Mouse (Mus musculus) spleen, postnatal 14 days (tissue): ENCODE data around the gene Gopc.

Source experiments
- DNase-seq, 2 experiments: peaks; one replicate each; pipeline ENCODE4 v3.0.0; 2021 to 2022; ENCODE audit warnings: low spot score in 2 of 2

The Gopc gene

DNA sequence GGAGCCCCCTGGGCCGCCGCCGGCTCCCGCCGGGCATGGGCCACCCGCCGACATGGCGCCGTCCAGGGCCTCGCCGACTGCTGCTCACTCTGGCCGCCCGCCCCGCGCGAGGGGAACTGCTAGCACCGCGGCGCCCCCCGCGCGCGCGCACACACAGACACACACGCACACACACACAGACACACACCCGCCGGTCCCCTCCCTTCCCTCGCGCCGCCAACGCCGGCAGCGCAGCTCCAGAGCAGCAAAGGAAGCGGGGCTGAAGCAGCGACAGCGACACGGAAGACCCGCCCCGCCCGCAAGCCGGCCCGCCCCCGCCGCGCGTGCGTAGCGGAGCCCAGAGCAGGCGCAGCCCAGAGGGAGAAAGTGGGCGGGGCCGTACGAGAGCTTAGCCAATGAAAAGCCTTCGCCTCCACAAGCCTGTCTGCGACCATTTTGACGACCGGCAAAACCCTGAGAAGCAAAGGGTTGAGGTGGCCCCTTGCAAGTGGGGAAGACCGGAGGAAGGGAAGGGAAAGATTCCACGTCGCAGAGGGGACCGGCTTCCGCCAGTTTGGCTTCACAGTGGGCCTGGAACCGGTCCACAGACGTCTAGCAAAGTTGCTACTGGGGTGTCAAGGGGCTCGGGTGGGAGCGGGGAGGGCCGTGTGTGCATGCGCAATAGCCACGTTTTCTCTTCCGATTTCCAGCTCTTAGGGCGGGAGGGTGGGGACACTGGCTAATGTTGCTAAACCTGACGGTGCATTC, at the start of gene Gopc:
Gopc (minus strand) TSS at position 280 of the 747 bp plus-strand sequence.
- DNase-seq = peak; percentile 94 to 96

DNA sequence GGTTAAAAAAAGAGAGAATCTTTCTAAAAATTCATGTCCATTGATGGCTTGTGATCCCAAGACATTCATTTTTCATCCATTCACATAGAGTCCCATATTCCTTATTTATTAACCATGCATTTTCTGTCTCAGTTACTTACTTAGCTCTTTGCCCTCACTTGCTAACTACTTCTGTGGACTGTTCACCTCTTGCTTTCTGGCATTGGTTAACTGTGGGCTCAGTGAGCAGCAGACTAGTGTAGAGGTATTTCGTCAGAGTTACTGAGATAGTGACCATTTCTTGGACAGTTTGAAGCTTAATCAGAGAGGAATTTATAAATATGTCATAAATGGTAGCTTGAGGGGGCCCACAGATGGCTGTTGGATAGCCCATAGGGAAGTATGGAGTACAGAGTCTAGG, 49.0 kb upstream of the Gopc start:
- no peak for DNase-seq

DNA sequence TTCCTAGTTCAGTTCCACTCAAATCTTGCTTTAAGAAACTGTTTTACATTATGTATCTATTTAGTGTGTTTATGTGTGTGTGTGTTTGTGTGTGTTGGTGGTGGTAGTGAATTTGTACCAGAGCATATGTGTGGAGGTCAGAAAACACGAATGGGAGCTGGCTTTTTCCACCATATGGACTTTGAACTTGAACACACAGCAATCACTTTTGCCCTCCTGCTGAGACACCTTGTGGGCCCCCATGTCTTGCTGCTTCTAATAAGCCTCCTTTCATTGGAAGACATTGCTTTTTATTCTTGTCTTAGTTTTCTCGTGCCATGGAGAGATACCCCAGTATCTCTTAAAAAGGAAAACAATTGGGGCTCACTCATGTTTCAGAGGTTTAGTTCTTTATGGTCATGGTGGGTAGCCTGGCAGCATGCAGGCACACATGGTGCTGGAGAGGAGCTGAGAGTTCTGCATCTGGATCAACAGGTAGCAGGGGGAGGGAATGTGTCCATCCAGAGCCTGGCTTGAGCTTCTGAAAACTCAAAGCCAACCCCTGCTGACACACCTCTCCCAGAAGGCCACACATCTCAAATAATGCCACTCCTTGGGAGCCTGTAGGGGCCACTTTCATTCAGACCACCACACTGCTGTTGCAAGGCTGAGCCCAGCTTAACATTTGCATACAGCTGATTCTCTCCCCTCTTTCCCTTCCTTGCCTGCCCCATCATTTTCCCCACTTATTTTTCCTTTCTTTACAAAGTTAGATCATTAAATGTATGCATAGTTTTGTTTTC, 45.9 kb upstream of the Gopc start:
- DNase-seq = no peak

GRCm38 (mm10) chr10:52426314-52426980, 44.5 kb upstream of the Gopc start:
- no peak for DNase-seq

DNA sequence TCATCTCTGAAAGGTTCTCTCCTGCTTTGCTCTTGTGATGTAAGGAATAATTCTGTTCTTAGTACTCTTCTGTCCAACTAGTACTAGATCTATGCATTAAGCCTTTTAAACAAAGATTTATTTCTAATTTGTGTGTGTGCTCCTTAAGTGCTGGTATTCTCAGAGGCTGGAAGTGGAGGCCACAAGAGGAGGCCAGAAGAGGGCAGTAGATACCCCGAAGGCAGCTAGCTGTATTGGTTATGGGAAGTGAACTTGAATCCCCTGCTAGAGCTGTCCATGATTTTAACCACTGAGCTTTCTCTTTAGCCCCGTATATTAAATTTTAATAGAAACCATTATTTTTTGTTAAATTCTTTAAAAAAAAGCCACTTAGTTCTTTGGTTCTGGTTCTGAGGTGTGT, 41.2 kb upstream of the Gopc start:
- no peak for DNase-seq

DNA sequence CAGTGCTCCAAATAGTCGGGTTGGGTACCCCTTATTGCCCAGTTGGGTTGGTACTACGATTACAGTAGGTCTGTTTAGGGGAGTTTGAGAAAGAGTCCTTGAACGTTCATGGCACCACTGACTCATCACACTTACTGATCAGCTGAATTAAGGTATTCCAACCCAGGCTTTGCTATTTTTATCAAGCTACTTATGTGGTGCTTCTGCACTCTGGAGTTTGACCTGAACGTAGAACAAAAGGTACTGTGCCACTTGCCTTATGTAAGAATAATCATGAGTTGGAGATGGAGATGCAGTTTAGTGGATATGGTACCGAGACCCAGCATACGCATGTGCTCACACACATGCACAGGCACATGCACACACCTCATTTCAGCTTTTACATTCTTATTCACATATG, 39.8 kb upstream of the Gopc start:
- no peak for DNase-seq

- no peak for DNase-seq
Measured at GRCm38 (mm10) chr10:52420526-52420925, 38.6 kb upstream of the Gopc start.

DNA sequence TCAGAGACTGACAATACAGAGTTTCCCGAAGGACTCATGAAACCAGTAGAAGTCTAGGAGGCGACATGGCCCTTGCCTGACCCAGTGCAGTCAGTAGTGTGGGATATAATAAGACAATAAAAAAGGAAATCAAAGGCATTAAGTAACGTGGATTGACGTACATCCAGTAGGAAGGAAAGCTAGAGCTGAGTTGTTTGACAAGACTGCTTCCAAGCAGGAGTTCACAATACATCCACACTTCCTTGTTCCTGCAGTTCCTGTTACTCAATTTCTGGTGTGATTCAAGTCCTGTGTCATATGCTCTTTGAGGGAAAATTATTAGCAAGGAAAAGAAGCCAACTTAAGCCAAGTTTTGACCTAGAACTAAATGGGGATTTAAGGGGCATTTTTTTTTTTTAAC, 37.5 kb upstream of the Gopc start:
- DNase-seq = no peak

DNA sequence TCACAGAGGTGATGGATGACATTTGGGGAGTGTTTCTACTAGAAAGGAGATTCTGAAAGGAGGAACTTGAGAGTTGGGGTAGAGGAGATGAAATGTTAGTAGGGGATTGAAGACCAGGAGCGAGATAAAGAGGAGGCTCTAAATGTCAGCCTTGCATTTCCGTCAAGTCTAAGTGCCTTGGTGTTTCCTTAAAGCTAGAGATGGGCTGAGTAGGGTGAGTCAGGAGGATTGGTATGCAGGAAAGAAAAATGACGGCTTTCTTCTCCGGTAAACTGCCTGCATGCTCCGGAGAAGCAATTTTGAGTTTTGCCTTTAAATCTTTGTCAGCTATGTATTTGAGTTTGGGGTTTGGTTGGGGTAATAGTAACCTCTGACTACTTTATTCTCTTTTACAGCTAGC, 37.0 kb upstream of the Gopc start:
- DNase-seq = no peak

- DNase-seq = no peak
Measured at GRCm38 (mm10) chr10:52417998-52418860, 36.3 kb upstream of the Gopc start.

DNA sequence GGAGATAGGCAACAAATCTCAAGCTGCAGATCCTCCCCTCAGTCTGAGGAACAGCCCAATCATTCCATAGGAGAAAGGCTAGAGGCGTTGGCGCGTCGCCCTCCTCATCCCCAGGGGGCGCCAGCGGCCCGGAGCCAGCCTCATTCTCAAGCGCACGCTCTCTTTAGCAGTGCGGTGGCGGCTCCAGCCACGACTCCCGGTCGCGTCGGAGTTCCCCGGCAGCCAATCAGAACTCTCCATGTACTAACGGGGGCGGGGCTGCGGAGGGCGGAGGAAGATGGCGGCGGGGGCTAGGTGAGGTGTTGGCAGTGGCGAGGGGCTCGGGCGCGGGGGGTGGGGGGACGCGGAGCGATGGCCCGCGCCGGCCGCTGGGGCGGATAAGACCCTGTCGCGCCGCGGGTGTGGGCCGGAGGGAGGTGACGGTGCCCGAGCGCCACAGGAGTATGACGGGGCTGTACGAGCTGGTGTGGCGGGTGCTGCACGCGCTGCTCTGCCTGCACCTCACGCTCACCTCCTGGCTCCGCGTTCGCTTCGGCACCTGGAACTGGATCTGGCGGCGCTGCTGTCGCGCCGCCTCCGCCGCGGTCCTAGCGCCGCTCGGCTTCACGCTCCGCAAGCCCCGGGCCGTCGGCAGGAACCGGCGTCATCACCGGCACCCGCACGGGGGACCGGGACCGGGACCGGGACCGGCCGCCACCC, 35.5 kb upstream of the Gopc start, which contains the start of gene Nus1:
Nus1 (plus strand) TSS at position 249 of the 699 bp plus-strand sequence.
- DNase-seq = peak; percentile 89 to 92

DNA sequence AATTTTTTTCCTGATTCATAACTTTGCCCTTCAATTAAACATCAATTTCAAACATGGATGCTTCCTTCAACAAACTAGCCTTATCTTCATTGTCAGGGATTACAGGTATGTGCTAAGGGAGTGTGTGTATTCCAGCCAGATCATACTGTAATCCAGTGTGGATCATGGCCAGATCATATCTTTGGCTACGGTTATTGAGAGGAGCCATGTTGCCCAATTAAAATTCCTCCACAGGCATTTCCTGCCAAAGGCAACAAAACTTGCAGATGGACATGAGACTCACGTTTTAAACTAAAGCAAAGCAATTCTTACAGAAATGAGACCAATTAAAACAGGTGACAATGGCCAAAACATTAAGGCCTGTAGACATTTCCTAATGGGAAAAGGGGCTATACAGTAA, 34.5 kb upstream of the Gopc start:
- no peak for DNase-seq

DNA sequence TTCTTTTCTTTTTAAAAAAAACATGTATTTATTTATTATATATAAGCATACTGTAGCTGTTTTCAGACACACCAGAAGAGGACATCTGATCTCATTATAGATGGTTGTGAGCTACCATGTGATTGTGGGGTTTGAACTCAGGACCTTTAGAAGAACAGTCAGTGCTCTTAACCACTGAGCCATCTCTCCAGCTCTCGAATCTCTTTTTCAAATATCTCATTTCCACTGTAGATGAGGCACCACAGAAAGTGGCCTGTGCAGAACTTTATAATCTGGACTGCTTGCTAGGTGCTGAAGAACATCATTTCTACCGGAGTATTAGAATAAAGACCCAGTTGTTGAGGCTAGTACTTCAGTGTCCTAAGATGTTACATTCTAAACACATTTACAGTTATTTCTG, 33.1 kb upstream of the Gopc start:
- no peak for DNase-seq

DNA sequence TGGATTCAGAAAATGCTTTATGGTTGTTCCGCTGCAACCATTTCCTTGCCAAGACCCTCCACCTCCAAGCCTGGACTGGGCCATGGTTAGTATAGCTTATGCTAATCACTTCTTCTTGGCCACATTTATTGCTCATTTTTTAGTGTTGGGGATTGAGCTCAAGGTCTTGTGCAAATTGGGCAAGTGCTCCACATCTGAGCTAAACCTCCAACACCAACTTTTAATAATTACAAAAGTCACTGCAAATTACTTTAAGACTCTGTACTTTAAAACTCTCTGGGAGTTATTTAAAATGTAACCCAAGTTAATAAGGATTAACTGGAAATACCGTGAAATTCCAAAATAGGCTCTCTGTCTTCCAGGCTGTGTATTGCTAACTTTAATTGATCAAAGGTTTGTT, 25.6 kb upstream of the Gopc start:
- no peak for DNase-seq

- no peak for DNase-seq
Measured at GRCm38 (mm10) chr10:52405160-52405559, 23.2 kb upstream of the Gopc start.

DNA sequence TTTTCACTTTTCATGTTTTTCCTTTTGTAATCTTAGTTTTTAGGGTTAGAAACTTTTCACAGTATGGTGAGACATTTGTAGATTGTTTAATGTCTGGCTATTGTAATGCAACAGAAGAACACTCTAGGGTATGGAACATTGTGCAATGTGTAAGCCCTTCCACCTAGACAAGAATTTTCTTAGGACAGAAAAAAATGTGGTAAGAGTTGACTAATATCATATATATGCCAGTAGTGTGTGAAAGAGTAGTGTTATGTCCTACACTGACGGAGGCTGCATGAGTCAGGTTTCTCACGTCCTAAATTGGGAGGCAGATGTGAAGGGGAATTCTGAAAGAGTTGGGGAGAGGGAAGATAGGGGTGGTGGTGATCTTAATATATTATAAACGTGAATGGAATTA, 17.8 kb upstream of the Gopc start:
- DNase-seq = no peak

GRCm38 (mm10) chr10:52398715-52399114, 16.8 kb upstream of the Gopc start:
- no peak for DNase-seq

DNA sequence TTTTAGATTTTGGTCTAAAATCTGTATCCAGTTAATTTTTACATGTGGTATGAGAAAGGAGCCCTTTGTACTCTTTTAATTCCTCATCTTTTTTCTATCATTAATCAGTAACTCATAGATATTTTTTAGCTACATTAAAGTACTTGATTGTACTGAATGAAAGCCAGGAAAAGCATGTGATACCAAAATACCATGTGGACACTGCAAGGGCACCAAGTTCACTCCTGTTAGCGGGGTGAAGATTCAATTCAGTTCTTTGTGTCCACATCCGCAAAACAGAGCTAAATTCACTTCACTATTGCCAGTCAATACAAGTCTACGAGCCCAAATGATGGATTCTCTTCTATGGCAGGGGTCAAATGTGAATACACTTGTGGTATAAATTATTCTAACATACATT, 14.7 kb upstream of the Gopc start:
- DNase-seq = no peak

DNA sequence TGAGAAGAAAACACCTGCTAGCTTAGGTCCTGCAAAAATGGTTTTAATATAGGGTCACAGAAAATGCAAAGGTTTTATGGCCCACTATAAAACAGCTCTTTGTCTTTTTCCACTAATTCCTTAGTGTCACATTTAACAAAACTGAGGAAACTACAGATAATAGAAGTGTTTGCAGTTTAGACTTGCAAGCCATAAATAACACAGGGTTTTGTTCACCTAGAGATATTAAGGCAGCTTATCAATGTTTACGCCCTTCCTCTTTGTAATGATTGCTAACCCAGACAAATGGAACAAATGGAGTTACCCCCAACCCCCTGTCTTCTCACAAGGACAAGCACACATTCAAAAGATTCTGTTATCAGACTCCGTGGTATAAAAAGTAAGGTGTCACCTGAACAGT, 9.3 kb upstream of the Gopc start:
- DNase-seq = no peak

GRCm38 (mm10) chr10:52389438-52389837, 7.5 kb upstream of the Gopc start:
- no peak for DNase-seq

GRCm38 (mm10) chr10:52388922-52389430, 7.1 kb upstream of the Gopc start, which contains the start of gene Nepn:
Gene Nepn (plus strand): TSS chr10:52388972.
- no peak for DNase-seq
